Mouse (Mus musculus) spleen, embryonic (tissue): ENCODE results near the gene Wdhd1.

Source experiments
- CTCF ChIA-PET: fragments of 350-600 bp; sonication (Branson Sonifier 250); formaldehyde crosslinking; loops from one replicate; lab custom pipeline; 2022; lab: Charles Lee

Wdhd1 gene

GRCm38 (mm10) chr14:47224476-47225325, 52.0 kb downstream of the Wdhd1 start:
- CTCF ChIA-PET, result interaction anchor here (0.7 kb wide), 1 partner anchor 32 kb away, joined by 5 read pairs; no protein-coding TSS in a partner anchor

GRCm38 (mm10) chr14:47222631-47223450, 53.8 kb downstream of the Wdhd1 start:
- CTCF ChIA-PET, result no interaction called here

GRCm38 (mm10) chr14:47221567-47221966, 55.1 kb downstream of the Wdhd1 start:
- CTCF ChIA-PET, result no interaction called here

- CTCF ChIA-PET, result interaction anchor here (0.6 kb wide), 1 partner anchor 104 kb away, joined by 5 read pairs; no protein-coding TSS in a partner anchor
Observed at GRCm38 (mm10) chr14:47220231-47221025, 56.2 kb downstream of the Wdhd1 start.

- CTCF ChIA-PET, result no interaction called here
Observed at GRCm38 (mm10) chr14:47218766-47219606, 57.7 kb downstream of the Wdhd1 start.

GRCm38 (mm10) chr14:47216541-47216940, 60.1 kb downstream of the Wdhd1 start:
- CTCF ChIA-PET, result no interaction called here

- CTCF ChIA-PET, result no interaction called here
Observed at GRCm38 (mm10) chr14:47214367-47214766, 62.3 kb downstream of the Wdhd1 start.

GRCm38 (mm10) chr14:47213305-47213704, 63.4 kb downstream of the Wdhd1 start:
- CTCF ChIA-PET, result no interaction called here

- CTCF ChIA-PET, result no interaction called here
Observed at GRCm38 (mm10) chr14:47209669-47210164, 66.9 kb downstream of the Wdhd1 start.

- CTCF ChIA-PET, result no interaction called here
Observed at GRCm38 (mm10) chr14:47208564-47209493, 67.8 kb downstream of the Wdhd1 start.

- CTCF ChIA-PET, result no interaction called here
Observed at GRCm38 (mm10) chr14:47206601-47207000, 70.1 kb downstream of the Wdhd1 start.

GRCm38 (mm10) chr14:47205270-47205972, 71.2 kb downstream of the Wdhd1 start:
- CTCF ChIA-PET, result no interaction called here

- CTCF ChIA-PET, result no interaction called here
Observed at GRCm38 (mm10) chr14:47197340-47197739, 79.3 kb downstream of the Wdhd1 start.

GRCm38 (mm10) chr14:47196711-47197110, 79.9 kb downstream of the Wdhd1 start:
- CTCF ChIA-PET, result no interaction called here

GRCm38 (mm10) chr14:47194096-47194495, 82.6 kb downstream of the Wdhd1 start:
- CTCF ChIA-PET, result interaction anchor here (0.7 kb wide), 1 partner anchor 287 kb away, joined by 4 read pairs; no protein-coding TSS in a partner anchor

- CTCF ChIA-PET, result interaction anchor here (0.6 to 0.7 kb wide), 2 partner anchors 32 to 286 kb away, joined by 4 to 5 read pairs; no protein-coding TSS in a partner anchor
Observed at GRCm38 (mm10) chr14:47193506-47193905, 83.2 kb downstream of the Wdhd1 start.

GRCm38 (mm10) chr14:47191861-47192260, 84.8 kb downstream of the Wdhd1 start:
- CTCF ChIA-PET, result no interaction called here
